Mouse (Mus musculus): ENCODE results near the gene Krtap6-1. TPM values are rescaled to one million over a fixed set of nuclear protein-coding genes. Genes with fewer than 3 reads are reported as not detected.

Gene Krtap6-1
- polyA plus RNA-seq (2014; fragmentation: Illumina TruSeq; extraction: RNeasy Lipid Tissue Mini Kit (QIAGEN cat#74804); ENCODE audit: insufficient read depth, low read depth, low replicate concordance): not detected

DNA sequence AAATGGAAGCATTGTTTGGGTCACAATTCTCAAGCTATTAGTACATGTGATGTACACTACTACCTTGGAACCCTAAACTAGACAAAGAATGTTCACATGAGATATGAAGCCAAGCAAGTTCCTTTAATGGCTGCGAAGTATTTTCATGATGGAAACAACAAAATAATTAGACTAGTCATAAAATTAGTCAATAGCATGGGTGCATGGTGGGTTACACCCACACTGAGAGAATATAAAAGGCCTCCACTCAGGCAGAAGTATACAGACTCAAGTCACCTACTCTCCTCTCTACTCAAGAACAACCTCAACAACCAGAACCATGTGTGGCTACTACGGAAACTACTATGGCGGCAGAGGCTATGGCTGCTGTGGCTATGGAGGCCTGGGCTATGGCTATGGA lies at the start of gene Krtap6-1:
Gene Krtap6-1 (plus strand): TSS at position 301 of the 400 bp plus-strand sequence.

DNA sequence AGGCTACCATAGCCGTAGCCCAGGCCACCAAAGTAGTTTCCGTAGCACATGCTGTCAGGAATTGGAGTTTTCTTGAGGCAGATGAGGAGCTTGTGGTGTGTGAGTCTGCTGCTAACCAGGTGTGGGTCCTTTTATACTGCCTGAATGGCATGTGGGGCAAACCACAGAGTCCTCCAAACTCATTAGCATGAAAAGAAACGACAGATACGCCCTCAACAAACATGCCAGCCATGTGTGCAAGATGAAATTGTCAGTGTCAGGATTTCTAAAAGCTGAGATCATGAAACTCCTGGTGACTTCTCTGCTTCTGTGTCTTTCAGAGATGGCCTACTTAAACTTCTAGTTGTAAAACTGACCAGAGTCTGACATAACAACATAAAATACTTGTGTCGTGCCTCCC lies 20.8 kb upstream of the Krtap6-1 start, which contains the start of gene Krtap22-2:
Gene Krtap22-2 (minus strand): TSS at position 101 of the 400 bp plus-strand sequence.

GRCm38 (mm10) chr16:89014984-89015383 lies 16.5 kb upstream of the Krtap6-1 start, which contains the start of gene Gm10229:
Gene Gm10229 (plus strand): TSS chr16:89015284.

DNA sequence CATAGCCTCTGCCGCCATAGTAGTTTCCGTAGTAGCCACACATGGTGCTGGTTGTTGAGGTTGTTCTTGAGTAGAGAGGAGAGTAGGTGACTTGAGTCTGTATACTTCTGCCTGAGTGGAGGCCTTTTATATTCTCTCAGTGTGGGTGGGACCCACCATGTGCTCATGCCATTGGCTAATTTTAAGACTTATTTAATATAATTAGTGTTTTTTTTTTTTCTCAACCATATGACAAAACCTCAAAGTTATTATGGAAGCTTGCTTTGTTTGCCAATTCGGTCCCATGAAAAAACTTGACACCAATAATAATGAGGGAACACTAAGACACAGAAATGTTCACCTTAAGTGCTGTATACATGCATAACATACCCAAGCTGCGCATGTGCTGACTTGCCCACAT lies 9.9 kb downstream of the Krtap6-1 start, which contains the start of gene Gm10228:
Gene Gm10228 (minus strand): TSS at position 101 of the 400 bp plus-strand sequence.

GRCm38 (mm10) chr16:89047783-89048182 lies 16.3 kb downstream of the Krtap6-1 start, which contains the start of gene Krtap6-5:
Gene Krtap6-5 (minus strand): TSS chr16:89047883.

DNA sequence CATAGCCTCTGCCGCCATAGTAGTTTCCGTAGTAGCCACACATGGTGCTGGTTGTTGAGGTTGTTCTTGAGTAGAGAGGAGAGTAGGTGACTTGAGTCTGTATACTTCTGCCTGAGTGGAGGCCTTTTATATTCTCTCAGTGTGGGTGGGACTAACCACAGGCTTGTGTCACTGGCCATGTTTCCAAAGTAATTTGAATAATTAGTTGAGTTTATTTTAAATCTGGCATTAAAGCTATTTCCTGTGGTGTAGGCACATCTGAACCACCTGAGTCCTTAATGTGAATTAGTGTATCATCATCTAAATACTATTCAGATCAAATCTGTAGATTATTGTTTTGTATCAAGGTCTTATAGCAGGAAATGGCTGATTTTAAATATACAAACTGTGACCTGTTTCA lies 32.4 kb downstream of the Krtap6-1 start, which contains the start of gene 1110025L11Rik:
Gene 1110025L11Rik (minus strand): TSS at position 101 of the 400 bp plus-strand sequence.

Other genes starting within 250 kb of the Krtap6-1 start
- not detected for gene Gm20741, start 219.5 kb upstream of the Krtap6-1 start, polyA plus RNA-seq (2014; fragmentation: Illumina TruSeq; extraction: RNeasy Lipid Tissue Mini Kit (QIAGEN cat#74804); ENCODE audit: insufficient read depth, low read depth, low replicate concordance)
- gene Krtap15, start 211.5 kb upstream of the Krtap6-1 start, polyA plus RNA-seq (2014; fragmentation: Illumina TruSeq; extraction: RNeasy Lipid Tissue Mini Kit (QIAGEN cat#74804); ENCODE audit: insufficient read depth, low read depth, low replicate concordance): not detected
- not detected for gene Krtap14, start 205.6 kb upstream of the Krtap6-1 start, polyA plus RNA-seq (2014; fragmentation: Illumina TruSeq; extraction: RNeasy Lipid Tissue Mini Kit (QIAGEN cat#74804); ENCODE audit: insufficient read depth, low read depth, low replicate concordance)
- not detected for gene Krtap19-1, start 162.3 kb upstream of the Krtap6-1 start, polyA plus RNA-seq (2014; fragmentation: Illumina TruSeq; extraction: RNeasy Lipid Tissue Mini Kit (QIAGEN cat#74804); ENCODE audit: insufficient read depth, low read depth, low replicate concordance)
- gene Krtap19-2, start 157.4 kb upstream of the Krtap6-1 start, polyA plus RNA-seq (2014; fragmentation: Illumina TruSeq; extraction: RNeasy Lipid Tissue Mini Kit (QIAGEN cat#74804); ENCODE audit: insufficient read depth, low read depth, low replicate concordance): not detected
- not detected for gene Krtap19-3, start 153.7 kb upstream of the Krtap6-1 start, polyA plus RNA-seq (2014; fragmentation: Illumina TruSeq; extraction: RNeasy Lipid Tissue Mini Kit (QIAGEN cat#74804); ENCODE audit: insufficient read depth, low read depth, low replicate concordance)
- gene Krtap19-4, start 146.6 kb upstream of the Krtap6-1 start, polyA plus RNA-seq (2014; fragmentation: Illumina TruSeq; extraction: RNeasy Lipid Tissue Mini Kit (QIAGEN cat#74804); ENCODE audit: insufficient read depth, low read depth, low replicate concordance): not detected
- not detected for gene Krtap19-5, start 135.2 kb upstream of the Krtap6-1 start, polyA plus RNA-seq (2014; fragmentation: Illumina TruSeq; extraction: RNeasy Lipid Tissue Mini Kit (QIAGEN cat#74804); ENCODE audit: insufficient read depth, low read depth, low replicate concordance)
- gene Krtap19-9b, start 99.4 kb upstream of the Krtap6-1 start, polyA plus RNA-seq (2014; fragmentation: Illumina TruSeq; extraction: RNeasy Lipid Tissue Mini Kit (QIAGEN cat#74804); ENCODE audit: insufficient read depth, low read depth, low replicate concordance): not detected
- gene Krtap16-3, start 68.8 kb upstream of the Krtap6-1 start, polyA plus RNA-seq (2014; fragmentation: Illumina TruSeq; extraction: RNeasy Lipid Tissue Mini Kit (QIAGEN cat#74804); ENCODE audit: insufficient read depth, low read depth, low replicate concordance): not detected
- gene Krtap22-2, start 20.9 kb upstream of the Krtap6-1 start, polyA plus RNA-seq (2014; fragmentation: Illumina TruSeq; extraction: RNeasy Lipid Tissue Mini Kit (QIAGEN cat#74804); ENCODE audit: insufficient read depth, low read depth, low replicate concordance): not detected
- not detected for gene Gm10229, start 16.4 kb upstream of the Krtap6-1 start, polyA plus RNA-seq (2014; fragmentation: Illumina TruSeq; extraction: RNeasy Lipid Tissue Mini Kit (QIAGEN cat#74804); ENCODE audit: insufficient read depth, low read depth, low replicate concordance)
- gene Gm10228, start 9.8 kb downstream of the Krtap6-1 start, polyA plus RNA-seq (2014; fragmentation: Illumina TruSeq; extraction: RNeasy Lipid Tissue Mini Kit (QIAGEN cat#74804); ENCODE audit: insufficient read depth, low read depth, low replicate concordance): not detected
- not detected for gene Krtap6-5, start 16.2 kb downstream of the Krtap6-1 start, polyA plus RNA-seq (2014; fragmentation: Illumina TruSeq; extraction: RNeasy Lipid Tissue Mini Kit (QIAGEN cat#74804); ENCODE audit: insufficient read depth, low read depth, low replicate concordance)
- gene 1110025L11Rik, start 32.3 kb downstream of the Krtap6-1 start, polyA plus RNA-seq (2014; fragmentation: Illumina TruSeq; extraction: RNeasy Lipid Tissue Mini Kit (QIAGEN cat#74804); ENCODE audit: insufficient read depth, low read depth, low replicate concordance): not detected
- not detected for gene Krtap6-3, start 52.3 kb downstream of the Krtap6-1 start, polyA plus RNA-seq (2014; fragmentation: Illumina TruSeq; extraction: RNeasy Lipid Tissue Mini Kit (QIAGEN cat#74804); ENCODE audit: insufficient read depth, low read depth, low replicate concordance)
- not detected for gene Gm6358, start 109.2 kb downstream of the Krtap6-1 start, polyA plus RNA-seq (2014; fragmentation: Illumina TruSeq; extraction: RNeasy Lipid Tissue Mini Kit (QIAGEN cat#74804); ENCODE audit: insufficient read depth, low read depth, low replicate concordance)
- gene Gm10061, start 119.4 kb downstream of the Krtap6-1 start, polyA plus RNA-seq (2014; fragmentation: Illumina TruSeq; extraction: RNeasy Lipid Tissue Mini Kit (QIAGEN cat#74804); ENCODE audit: insufficient read depth, low read depth, low replicate concordance): not detected
- not detected for gene Gm9789, start 126.3 kb downstream of the Krtap6-1 start, polyA plus RNA-seq (2014; fragmentation: Illumina TruSeq; extraction: RNeasy Lipid Tissue Mini Kit (QIAGEN cat#74804); ENCODE audit: insufficient read depth, low read depth, low replicate concordance)
- not detected for gene Gm7735, start 137.8 kb downstream of the Krtap6-1 start, polyA plus RNA-seq (2014; fragmentation: Illumina TruSeq; extraction: RNeasy Lipid Tissue Mini Kit (QIAGEN cat#74804); ENCODE audit: insufficient read depth, low read depth, low replicate concordance)
- gene 1110057P08Rik, start 143.0 kb downstream of the Krtap6-1 start, polyA plus RNA-seq (2014; fragmentation: Illumina TruSeq; extraction: RNeasy Lipid Tissue Mini Kit (QIAGEN cat#74804); ENCODE audit: insufficient read depth, low read depth, low replicate concordance): not detected
- gene Krtap20-2, start 174.2 kb downstream of the Krtap6-1 start, polyA plus RNA-seq (2014; fragmentation: Illumina TruSeq; extraction: RNeasy Lipid Tissue Mini Kit (QIAGEN cat#74804); ENCODE audit: insufficient read depth, low read depth, low replicate concordance): not detected

Measured in lung, adult 10 weeks (tissue).